Mouse (Mus musculus) layer of hippocampus, postnatal 14 days (tissue): ENCODE results near the gene Gm7138. TPM values are rescaled to one million over a fixed set of nuclear protein-coding genes. Genes with fewer than 3 reads are reported as not detected.
"Not testable (repeated sequence)": the region's sequence is repeated elsewhere in the genome, so short reads cannot be mapped to it uniquely, and the experiment has no call there.

Experiments used
- DNase-seq, 2 experiments: peaks; one replicate each; pipeline ENCODE4 v3.0.0; 2021 to 2022; ENCODE audit warnings: low spot score in 2 of 2, mixed read lengths in 1 of 2
- long read RNA-seq, 2 experiments: library from polyadenylated mRNA; stranded (forward); transcript quantifications; one replicate each; pipeline ENCODE4 v2.0.0; 2021
- total RNA-seq, 2 experiments: library from RNA; stranded (reverse); gene quantifications; 2 replicates each; pipeline ENCODE4 v1.2.3; 2021

Gene Gm7138
- not detected for total RNA-seq
- long read RNA-seq, experiment 1: 0 reads
- long read RNA-seq, experiment 2: 0 reads

- DNase-seq: not testable (repeated sequence)
Observed at GRCm38 (mm10) chr10:77776844-77777243, at the start of gene Gm7138. Gm7138 (minus strand) TSS chr10:77776944.

- no peak for DNase-seq
Observed at GRCm38 (mm10) chr10:77819203-77819602, 42.5 kb upstream of the Gm7138 start.

- no peak for DNase-seq
Observed at GRCm38 (mm10) chr10:77818523-77818922, 41.8 kb upstream of the Gm7138 start.

- no peak for DNase-seq
Observed at GRCm38 (mm10) chr10:77815514-77815913, 38.8 kb upstream of the Gm7138 start.

- DNase-seq: no peak
Observed at GRCm38 (mm10) chr10:77814382-77814781, 37.6 kb upstream of the Gm7138 start, which contains the start of gene Gm2696. Gm2696 (plus strand) TSS chr10:77814682.

- no peak for DNase-seq
Observed at GRCm38 (mm10) chr10:77811743-77812142, 35.0 kb upstream of the Gm7138 start, which contains the start of gene Gm9507. Gm9507 (minus strand) TSS chr10:77811843.

- DNase-seq: no peak
Observed at GRCm38 (mm10) chr10:77804095-77804494, 27.4 kb upstream of the Gm7138 start.

- no peak for DNase-seq
Observed at GRCm38 (mm10) chr10:77798921-77799508, 22.3 kb upstream of the Gm7138 start, which contains the start of gene Gm19668. Gm19668 (minus strand) TSS chr10:77799133.

- DNase-seq: not testable (repeated sequence)
Observed at GRCm38 (mm10) chr10:77798164-77798920, 21.6 kb upstream of the Gm7138 start.

GRCm38 (mm10) chr10:77797677-77798076, 20.9 kb upstream of the Gm7138 start:
- DNase-seq: no peak

- DNase-seq: no peak
Observed at GRCm38 (mm10) chr10:77794976-77795375, 18.2 kb upstream of the Gm7138 start, which contains the start of gene Gm9639. Gm9639 (minus strand) TSS chr10:77795076.

GRCm38 (mm10) chr10:77788621-77789020, 11.9 kb upstream of the Gm7138 start:
- no peak for DNase-seq

GRCm38 (mm10) chr10:77787876-77788275, 11.1 kb upstream of the Gm7138 start, which contains the start of gene Gm7137:
Gm7137 (minus strand) TSS chr10:77788200.
- not testable (repeated sequence) for DNase-seq

- DNase-seq: not testable (repeated sequence)
Observed at GRCm38 (mm10) chr10:77783396-77783795, 6.7 kb upstream of the Gm7138 start.

GRCm38 (mm10) chr10:77782442-77782841, 5.7 kb upstream of the Gm7138 start, which contains the start of gene Gm3250:
Gm3250 (minus strand) TSS chr10:77782542.
- not testable (repeated sequence) for DNase-seq

GRCm38 (mm10) chr10:77772142-77772541, 4.6 kb downstream of the Gm7138 start:
- not testable (repeated sequence) for DNase-seq

GRCm38 (mm10) chr10:77771225-77771624, 5.5 kb downstream of the Gm7138 start, which contains the start of gene Gm3238:
Gm3238 (minus strand) TSS chr10:77771325.
- DNase-seq: not testable (repeated sequence)

GRCm38 (mm10) chr10:77769727-77770126, 7.0 kb downstream of the Gm7138 start:
- DNase-seq: no peak

GRCm38 (mm10) chr10:77759582-77759981, 17.2 kb downstream of the Gm7138 start, which contains the start of gene Gm3233:
Gm3233 (minus strand) TSS chr10:77759682.
- DNase-seq: not testable (repeated sequence)

- no peak for DNase-seq
Observed at GRCm38 (mm10) chr10:77753448-77753847, 23.3 kb downstream of the Gm7138 start.

- DNase-seq: not testable (repeated sequence)
Observed at GRCm38 (mm10) chr10:77752312-77752711, 24.4 kb downstream of the Gm7138 start.

- not testable (repeated sequence) for DNase-seq
Observed at GRCm38 (mm10) chr10:77751254-77751653, 25.5 kb downstream of the Gm7138 start, which contains the start of gene Gm9736. Gm9736 (minus strand) TSS chr10:77751354.
